Mouse (Mus musculus): ENCODE results near the gene Uap1l1.

Uap1l1 gene

GRCm38 (mm10) chr2:25369996-25370395 lies 4.5 kb upstream of the Uap1l1 start:
- DNase-seq = no peak

- DNase-seq = no peak
Measured at GRCm38 (mm10) chr2:25364761-25365090, 756 bp downstream of the Uap1l1 start.

GRCm38 (mm10) chr2:25364313-25364712 lies 1.2 kb downstream of the Uap1l1 start:
- no peak for DNase-seq

GRCm38 (mm10) chr2:25363478-25364178 lies 1.9 kb downstream of the Uap1l1 start:
- peak; percentile 69 to 76 for DNase-seq

- no peak for DNase-seq
Measured at GRCm38 (mm10) chr2:25359848-25360247, 5.6 kb downstream of the Uap1l1 start.

GRCm38 (mm10) chr2:25356208-25357079 lies 9.0 kb downstream of the Uap1l1 start, which contains the start of gene Dpp7:
TSS of gene Dpp7 (minus strand) at chr2:25356359.
- DNase-seq = peak; percentile 83 to 86

GRCm38 (mm10) chr2:25355419-25356066 lies 9.9 kb downstream of the Uap1l1 start:
- DNase-seq = no peak

GRCm38 (mm10) chr2:25354211-25354610 lies 11.3 kb downstream of the Uap1l1 start:
- no peak for DNase-seq

- DNase-seq = no peak
Measured at GRCm38 (mm10) chr2:25350701-25351100, 14.8 kb downstream of the Uap1l1 start.

- no peak for DNase-seq
Measured at GRCm38 (mm10) chr2:25349499-25349898, 16.0 kb downstream of the Uap1l1 start.

- DNase-seq = peak; percentile 41 to 51
Measured at GRCm38 (mm10) chr2:25348162-25348561, 17.3 kb downstream of the Uap1l1 start.

- DNase-seq = peak; percentile 43 to 55
Measured at GRCm38 (mm10) chr2:25338303-25338702, 27.2 kb downstream of the Uap1l1 start.

GRCm38 (mm10) chr2:25333569-25333968 lies 31.9 kb downstream of the Uap1l1 start:
- no peak for DNase-seq

GRCm38 (mm10) chr2:25332286-25333160 lies 33.0 kb downstream of the Uap1l1 start, which contains the start of gene Man1b1:
TSS of gene Man1b1 (plus strand) at chr2:25332338.
- DNase-seq = peak; percentile 99

GRCm38 (mm10) chr2:25331470-25331869 lies 34.0 kb downstream of the Uap1l1 start:
- no peak for DNase-seq

- DNase-seq = peak in 1 of 2 experiments; percentile 26
Measured at GRCm38 (mm10) chr2:25328440-25328839, 37.0 kb downstream of the Uap1l1 start.

GRCm38 (mm10) chr2:25326036-25326435 lies 39.4 kb downstream of the Uap1l1 start:
- DNase-seq = no peak

GRCm38 (mm10) chr2:25320084-25320483 lies 45.4 kb downstream of the Uap1l1 start:
- DNase-seq = no peak

- DNase-seq = peak; percentile 16 to 21
Measured at GRCm38 (mm10) chr2:25318971-25319773, 46.3 kb downstream of the Uap1l1 start, which contains the start of gene Grin1. TSS of gene Grin1 (minus strand) at chr2:25319187.

- no peak for DNase-seq
Measured at GRCm38 (mm10) chr2:25318119-25318966, 47.1 kb downstream of the Uap1l1 start.

Measured in lung, adult 18-20 months (tissue).